Mouse (Mus musculus) layer of hippocampus, postnatal 36 days (tissue): ENCODE data around the gene Vps41. TPM values are rescaled to one million over a fixed set of nuclear protein-coding genes. Genes with fewer than 3 reads are reported as not detected.
A peak's percentile ranks its signal among the peaks of the same experiment; 100 is the strongest.

Experiments used
- DNase-seq, 2 experiments: peaks; one replicate each; pipeline ENCODE4 v3.0.0; 2022
- total RNA-seq, 2 experiments: library from RNA; stranded (reverse); gene quantifications; 2 replicates each; pipeline ENCODE4 v1.2.3; 2021

Vps41 gene
- total RNA-seq, 2 experiments from 2014 or later = 145 to 155 TPM

DNA sequence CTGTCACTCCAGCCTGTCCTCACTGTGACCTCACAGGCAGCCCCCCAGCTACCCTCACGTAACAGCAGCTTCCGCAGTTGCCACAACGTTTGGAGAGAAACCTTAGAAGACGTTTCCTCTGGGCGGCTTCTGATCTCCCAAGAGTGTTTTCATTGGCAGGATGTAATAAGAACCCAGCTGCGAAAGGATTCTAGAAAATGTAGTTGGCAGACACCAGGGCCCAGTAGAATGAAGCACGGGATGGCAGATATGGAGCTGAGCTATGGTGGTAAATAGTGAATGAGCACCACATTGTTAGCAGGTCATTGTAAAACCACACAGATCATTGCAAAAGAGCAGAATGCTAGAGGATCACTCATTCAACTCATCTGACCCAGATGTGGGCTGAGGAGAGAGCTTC is 158.2 kb downstream of the Vps41 start:
- no peak for DNase-seq

DNA sequence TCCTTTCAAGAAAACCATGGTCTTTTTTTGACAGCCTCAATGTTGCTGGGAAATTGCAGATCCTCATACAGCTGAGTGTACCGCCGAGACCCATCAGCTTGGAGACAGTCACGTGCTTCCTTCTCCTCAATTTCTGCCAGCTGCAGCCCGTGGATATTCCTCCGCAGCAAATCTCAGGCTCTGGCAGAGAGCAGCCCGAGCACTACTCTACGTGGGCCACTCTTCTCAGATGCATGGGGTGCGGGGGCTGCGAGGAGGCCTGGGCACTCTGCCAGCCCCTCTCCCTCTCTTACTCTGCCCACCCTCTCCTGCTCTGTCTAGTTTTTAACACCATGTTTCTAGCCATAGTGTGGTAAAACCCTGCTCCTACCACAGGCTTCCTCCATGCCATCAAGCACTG is 175.8 kb downstream of the Vps41 start:
- peak; percentile 40 to 55 for DNase-seq

DNA sequence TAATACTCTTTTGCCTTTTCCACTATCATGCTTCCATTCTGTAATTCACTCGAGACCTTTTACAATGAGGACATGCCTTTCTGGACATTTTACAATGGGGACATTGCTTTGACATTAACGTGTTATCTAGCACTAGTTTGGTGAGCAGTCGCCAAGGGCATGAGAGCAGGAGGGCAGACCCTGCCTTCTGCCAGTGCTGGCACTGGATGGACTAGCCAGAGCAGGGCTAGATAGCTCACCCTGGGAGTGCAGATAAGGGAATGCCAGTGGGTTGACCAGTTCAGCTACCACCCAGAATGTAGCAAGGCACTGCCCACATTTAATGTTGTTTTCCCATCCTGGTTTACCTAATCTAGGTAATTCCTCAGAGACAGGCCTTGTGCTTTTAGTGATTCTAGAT is 179.7 kb downstream of the Vps41 start:
- DNase-seq = no peak

DNA sequence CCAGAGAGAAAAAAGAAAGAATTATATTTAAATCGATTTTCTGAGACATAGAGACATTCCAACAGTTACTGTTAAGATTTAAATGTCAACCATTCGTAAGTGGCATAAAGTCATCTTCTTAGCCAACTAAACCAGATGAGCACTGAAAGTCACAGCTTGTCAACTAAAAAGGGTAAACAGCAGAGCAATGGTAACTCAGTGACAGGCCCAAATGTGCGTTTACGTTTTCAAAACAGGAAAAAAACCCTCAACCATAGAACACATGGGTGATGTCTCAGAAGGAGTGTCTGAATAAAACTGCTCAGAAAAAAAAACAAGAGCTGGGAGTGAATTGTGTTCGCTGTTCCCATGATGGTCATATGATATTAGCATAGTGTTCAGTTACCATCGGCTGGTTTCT is 186.5 kb downstream of the Vps41 start:
- DNase-seq = no peak

DNA sequence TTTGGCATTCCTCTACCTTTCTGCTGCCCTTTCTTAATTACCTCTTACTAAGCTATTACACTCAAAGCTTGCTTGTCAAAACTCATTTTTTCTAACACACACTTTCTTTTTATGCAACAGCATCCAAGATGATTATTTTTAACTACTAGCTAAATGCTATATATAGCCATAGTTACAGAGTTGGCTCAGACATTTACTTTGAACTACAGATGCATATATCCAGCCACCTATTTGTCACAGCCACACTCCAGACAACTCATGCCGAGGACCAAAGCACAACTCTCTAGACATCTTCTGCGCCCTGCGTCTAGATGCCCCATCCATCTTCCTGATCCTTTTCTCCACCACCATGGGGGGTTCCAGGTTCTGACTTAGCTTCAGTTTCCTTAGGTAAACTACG is 197.7 kb downstream of the Vps41 start:
- no peak for DNase-seq

Other genes with a start within 250 kb of the Vps41 start
- gene Amph, start 230.9 kb downstream of the Vps41 start, total RNA-seq = 100 to 1,000 TPM; 229 to 251 TPM